Mouse (Mus musculus): Measurements from ENCODE around the gene Rnf11.

The Rnf11 gene

GRCm38 (mm10) chr4:109444471-109444870 is 40.1 kb downstream of the Rnf11 start:
- no peak for DNase-seq

GRCm38 (mm10) chr4:109442649-109443048 is 41.9 kb downstream of the Rnf11 start:
- DNase-seq = no peak

GRCm38 (mm10) chr4:109442126-109442525 is 42.4 kb downstream of the Rnf11 start:
- peak; percentile 50 for DNase-seq

DNA sequence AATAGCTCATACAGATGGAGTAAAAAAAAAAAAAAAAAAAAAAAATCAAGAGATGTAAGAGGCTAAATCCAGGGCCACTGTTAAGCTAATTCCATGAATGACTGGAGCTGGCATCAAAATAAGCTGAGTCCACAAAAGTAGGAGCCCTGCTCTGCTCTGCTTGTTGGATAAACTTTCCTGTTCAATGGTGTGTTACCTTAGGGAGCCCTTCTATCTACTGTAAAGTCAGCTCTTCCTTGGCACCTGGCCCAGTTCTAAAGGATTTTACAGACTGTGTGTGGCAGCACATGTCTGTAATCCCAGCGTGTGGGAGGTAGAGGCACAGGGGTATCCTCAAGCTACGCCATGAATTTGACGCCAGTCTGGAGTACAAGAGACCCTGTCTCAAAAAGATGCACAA is 43.5 kb downstream of the Rnf11 start:
- peak; percentile 28 for DNase-seq

DNA sequence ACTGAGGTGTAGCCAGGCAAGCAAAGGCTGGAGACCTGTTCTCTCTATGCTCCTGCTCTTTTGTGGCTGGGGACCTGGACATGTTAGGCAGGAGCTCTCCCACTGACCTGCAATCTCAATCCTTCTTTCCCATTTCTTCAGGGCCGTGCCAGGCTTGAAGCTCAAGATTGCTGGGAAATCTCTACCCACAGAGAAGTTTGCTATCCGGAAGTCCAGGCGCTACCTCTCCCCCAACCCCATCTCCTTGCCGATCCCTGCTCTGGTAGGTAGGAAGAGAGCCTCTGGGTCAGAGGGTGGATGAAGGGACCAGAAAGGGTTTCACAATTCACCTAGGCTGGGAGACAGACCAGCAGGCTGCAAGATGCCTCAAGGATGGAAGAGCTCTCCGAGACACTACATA is 44.1 kb downstream of the Rnf11 start:
- no peak for DNase-seq

GRCm38 (mm10) chr4:109439825-109440248 is 44.7 kb downstream of the Rnf11 start:
- DNase-seq = no peak

GRCm38 (mm10) chr4:109439101-109439500 is 45.4 kb downstream of the Rnf11 start:
- no peak for DNase-seq

DNA sequence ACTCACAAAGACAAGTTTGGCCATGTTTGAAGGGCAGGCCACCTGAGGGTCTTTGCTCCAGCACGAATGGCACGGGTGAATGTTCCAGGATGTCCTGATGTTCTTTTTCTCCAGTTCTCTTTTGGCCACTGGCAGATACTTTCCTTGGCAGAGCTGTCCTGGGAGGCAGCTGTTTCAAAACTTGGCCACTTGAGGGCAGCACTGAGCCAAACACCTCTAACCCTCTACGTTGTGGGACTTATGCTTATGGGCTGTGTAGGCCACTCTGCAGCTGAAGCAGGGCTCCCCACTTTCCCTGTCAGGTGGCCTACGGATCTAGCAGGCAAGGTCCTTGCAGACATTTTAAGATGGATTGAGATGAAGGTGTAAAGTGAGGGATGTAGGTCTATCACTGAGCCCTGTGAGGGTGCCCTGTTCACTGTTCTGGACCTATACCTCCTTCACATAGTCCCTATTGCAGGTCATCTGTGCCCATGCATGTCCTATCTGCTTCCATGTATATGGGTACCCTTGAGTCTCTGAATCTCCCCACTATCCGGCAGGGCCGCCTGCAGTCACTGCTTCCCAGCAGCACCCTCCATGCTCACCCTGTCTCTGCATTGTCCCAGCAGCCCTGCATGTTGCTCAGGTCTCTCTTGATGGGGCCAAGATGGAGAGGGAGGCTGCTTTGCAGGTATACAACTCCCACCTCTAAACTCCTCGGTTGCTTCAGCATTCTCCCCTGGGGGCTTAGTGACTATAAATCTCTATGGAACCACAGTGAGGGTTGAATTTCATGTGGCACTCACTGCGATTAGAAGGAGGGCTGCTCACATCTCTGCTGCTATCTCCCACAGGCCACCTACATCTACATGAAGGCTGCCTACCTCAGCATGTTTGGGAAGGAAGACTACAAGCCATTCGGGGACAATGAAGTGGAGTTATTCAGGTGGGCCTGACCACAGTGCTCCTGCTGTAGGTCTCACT is 46.3 kb downstream of the Rnf11 start:
- DNase-seq = peak; percentile 76

DNA sequence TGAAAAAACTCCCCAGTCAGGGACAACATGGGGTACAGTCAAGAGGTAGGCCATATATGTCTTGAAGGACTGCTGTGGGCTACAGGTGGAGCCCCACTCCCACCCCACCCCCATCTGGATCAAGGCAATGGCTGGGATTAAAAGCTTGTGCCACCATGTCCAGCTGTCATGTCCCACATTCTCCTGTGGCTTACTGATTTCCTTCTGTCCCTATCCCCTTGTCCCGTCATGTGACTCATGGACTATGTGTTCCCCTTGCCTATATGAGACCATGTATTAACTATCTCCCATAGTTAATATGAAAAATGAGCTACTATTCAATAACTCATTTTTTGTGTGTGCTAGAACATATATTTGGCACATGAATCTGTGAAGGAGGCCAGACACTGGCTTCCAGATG is 50.3 kb downstream of the Rnf11 start:
- no peak for DNase-seq

DNA sequence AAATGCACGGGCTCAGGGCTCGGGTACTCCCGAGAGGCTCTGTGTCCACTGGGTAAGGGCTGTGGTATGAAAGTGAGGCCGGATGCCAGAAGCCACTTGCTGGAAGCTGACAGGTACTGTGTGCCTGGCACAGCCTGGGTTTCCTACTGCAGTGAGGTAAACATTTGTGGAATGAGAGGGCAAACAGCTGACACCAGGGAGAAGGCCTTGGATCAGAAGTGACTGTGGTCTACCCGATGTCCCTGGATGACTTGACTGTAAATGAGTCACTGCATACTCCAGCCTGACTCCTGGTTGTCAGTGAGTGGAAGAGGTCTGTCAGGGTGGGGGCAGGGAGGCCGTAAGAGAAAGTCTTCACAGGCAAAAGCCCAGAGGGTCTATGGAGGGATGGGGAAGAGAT is 50.9 kb downstream of the Rnf11 start:
- DNase-seq = peak; percentile 50

- no peak for DNase-seq
Observed at GRCm38 (mm10) chr4:109432668-109433375, 51.7 kb downstream of the Rnf11 start.

DNA sequence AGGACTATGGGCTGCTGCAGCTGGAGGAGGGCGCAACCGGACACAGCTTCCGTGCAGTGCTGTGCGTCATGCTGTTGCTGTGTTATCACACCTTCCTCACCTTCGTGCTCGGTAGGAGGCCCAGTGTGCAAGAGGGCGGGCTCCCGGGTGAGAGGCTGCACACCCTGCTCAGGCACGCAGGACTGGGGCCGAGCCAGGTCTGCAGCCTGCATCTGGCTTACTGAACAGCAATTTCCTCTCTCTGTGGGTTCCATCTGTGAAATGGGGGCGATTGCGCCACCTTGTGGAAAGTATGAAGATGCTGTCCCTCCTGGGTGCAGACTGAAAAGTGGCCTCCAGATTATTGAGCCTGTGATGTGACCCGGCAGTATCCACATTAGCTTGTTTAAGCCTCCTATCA is 53.7 kb downstream of the Rnf11 start:
- peak; percentile 58 for DNase-seq

GRCm38 (mm10) chr4:109430250-109430649 is 54.3 kb downstream of the Rnf11 start:
- DNase-seq = no peak

DNA sequence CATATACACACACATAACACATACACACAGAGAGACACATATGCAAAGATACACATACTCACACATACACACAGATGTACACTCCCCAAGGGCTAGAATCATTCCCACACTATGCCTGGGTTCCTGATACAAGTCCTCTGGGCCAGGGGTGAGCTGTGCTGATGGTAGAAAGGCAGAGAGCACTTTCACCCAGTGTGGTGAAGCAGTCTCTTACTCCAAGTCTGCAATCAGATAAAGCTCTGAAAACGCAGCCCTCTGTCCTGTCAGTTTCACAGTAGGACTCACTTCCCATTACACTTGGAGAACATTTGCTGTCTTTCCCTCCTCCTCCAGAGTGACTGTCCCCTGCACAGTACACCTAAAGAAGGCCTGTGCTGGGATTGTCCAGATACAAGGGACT is 57.5 kb downstream of the Rnf11 start:
- no peak for DNase-seq

DNA sequence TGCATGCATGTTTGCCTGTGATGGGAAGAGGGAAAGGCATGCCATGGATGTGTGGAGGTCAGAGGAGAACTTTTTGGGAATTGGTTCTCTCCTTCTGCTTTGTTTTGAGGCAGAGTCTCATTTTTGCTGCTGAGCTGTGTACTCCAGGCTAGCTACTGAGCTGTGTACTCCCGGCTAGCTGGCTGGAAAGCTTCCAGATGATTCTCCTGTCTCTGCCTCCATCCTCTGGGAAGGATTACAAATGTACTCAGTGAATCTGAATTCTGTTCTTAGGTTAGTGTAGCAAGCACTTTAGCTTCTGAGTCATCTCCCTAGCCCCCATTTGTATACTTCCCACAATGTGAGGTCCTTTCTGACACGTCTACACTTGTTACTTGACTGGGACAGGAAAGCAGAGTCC is 61.1 kb downstream of the Rnf11 start:
- no peak for DNase-seq

GRCm38 (mm10) chr4:109422436-109422835 is 62.1 kb downstream of the Rnf11 start:
- DNase-seq = peak; percentile 81

DNA sequence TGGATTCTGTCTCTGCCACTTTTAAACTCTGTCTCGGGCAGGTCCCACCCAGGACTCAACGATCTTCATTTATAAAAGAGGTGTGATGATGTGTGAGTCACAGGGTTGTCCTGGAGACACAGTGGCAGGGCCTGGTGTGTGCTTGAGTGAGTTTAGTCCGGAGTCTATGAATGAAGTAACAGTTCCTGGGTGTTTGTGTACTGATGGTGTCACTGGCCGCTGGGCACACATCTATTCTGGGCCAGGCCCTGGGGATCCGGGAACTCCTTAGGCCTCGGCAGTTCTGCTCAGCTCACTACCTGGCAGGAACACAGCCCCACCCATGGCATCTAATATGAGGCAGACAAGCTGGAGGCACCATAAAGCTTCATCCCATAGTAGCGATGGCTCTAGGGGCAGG is 62.9 kb downstream of the Rnf11 start:
- DNase-seq = no peak

- DNase-seq = no peak
Observed at GRCm38 (mm10) chr4:109420138-109420795, 64.3 kb downstream of the Rnf11 start.

- peak; percentile 68 for DNase-seq
Observed at GRCm38 (mm10) chr4:109419563-109419962, 65.0 kb downstream of the Rnf11 start.

- peak; percentile 76 for DNase-seq
Observed at GRCm38 (mm10) chr4:109419017-109419416, 65.5 kb downstream of the Rnf11 start.

DNA sequence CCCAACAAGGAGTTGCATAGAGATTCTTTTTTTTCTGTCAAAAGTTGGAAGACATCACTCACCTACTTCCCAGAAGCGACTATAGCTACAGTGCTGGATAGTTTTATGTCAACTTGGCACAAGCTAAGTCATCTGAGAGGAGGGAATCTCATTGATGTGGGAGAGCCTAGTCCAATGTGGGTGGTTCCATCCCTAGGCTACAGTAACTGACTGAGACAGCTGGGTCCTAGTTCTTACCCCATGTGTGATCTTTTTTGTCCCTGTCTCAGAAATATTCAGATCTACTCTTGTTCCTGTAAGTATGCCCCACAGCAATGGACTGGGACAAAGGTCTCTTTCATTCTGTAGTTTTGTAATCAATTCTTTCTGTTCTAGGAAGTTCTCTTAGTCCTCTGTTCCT is 66.5 kb downstream of the Rnf11 start:
- no peak for DNase-seq

DNA sequence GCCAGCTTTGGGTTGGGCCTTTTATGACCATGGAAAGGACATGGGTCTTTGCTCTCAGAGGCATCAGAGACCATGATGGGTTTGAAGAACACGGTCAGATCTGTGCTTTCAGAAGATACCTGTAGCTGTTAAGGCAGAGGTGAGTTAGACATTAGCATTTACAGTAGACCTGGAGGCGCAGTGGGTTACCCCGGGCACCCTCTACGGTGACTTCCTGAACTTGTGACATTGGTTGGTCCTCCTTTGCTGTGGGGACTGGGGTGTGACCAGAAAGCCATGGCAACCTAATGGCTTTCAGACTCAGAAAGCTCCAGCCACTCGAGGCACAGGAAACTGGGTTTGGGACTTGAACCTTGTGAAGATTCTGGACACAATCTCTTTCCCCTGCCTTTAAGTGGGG is 72.3 kb downstream of the Rnf11 start:
- no peak for DNase-seq

DNA sequence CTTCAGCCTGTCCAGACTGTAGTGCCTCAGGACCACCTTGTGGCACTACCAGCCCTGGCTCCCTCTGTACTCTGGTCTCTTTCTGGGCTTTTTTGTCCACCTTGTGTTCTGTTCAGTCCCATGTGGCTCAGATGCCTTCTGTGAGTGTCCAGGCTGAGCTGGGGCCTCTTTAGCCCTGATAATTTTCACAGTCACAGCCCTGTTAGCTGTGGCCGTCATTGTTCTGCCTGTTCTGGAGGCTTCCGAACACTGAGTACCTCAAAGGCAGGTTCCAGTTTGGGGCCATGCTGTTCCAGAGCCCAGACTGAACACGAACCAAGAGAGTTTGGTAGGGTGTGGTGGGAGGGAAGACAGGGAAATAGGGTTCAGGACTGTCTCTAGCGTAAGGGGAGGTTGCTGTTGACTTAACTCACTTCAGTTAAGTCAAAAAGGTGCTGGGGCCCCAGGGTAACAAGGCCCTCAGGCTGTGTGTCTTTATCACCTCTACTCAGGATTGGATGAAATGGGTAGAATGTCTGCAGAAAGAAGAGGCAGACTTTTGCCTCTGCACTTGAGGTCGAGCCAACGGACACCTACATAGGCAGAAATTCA is 73.1 kb downstream of the Rnf11 start:
- DNase-seq = no peak

Measured in kidney, adult 9 months (tissue).